Mouse (Mus musculus) kidney, adult 2 months (tissue): ENCODE data around the gene S100a8.

Experiments
- CTCF ChIP-seq: fragments of 200-500 bp; conservative IDR thresholded peaks from 2 replicates; pipeline ENCODE4 v1.5.1; 2011; ENCODE audit warnings: low read depth, mild to moderate bottlenecking, control low read depth, low read length, moderate library complexity, mixed read lengths; ENCODE audit not compliant: insufficient read depth, insufficient read length
- POLR2A ChIP-seq: fragments of 200-500 bp; IDR thresholded peaks from one replicate; pipeline ENCODE4 v1.6.1; 2011; ENCODE audit warnings: low read depth, low read length, control low read depth

DNA sequence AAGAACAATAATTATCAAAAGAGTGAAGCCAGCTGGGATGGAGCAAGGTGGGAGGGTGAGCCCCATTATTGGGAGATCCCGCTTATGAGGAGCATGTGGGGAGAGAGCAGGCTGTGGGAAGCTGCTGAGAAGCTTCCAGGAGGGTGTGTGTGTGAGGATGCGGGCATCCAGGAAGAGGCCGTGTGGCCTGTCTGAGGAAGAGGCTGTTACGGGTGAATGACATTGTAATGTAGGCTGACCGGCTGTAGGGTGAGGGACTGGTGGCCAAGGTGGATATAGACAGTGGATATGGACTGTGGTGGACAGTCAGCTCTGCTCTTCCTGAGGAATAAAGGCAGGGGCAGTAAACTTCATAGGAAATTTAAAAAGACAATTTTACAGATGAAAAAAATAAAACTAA, 43.3 kb upstream of the S100a8 start:
- no peak for TF ChIP-seq POLR2A
- TF ChIP-seq CTCF = no peak
